In the genomic region with DNA sequence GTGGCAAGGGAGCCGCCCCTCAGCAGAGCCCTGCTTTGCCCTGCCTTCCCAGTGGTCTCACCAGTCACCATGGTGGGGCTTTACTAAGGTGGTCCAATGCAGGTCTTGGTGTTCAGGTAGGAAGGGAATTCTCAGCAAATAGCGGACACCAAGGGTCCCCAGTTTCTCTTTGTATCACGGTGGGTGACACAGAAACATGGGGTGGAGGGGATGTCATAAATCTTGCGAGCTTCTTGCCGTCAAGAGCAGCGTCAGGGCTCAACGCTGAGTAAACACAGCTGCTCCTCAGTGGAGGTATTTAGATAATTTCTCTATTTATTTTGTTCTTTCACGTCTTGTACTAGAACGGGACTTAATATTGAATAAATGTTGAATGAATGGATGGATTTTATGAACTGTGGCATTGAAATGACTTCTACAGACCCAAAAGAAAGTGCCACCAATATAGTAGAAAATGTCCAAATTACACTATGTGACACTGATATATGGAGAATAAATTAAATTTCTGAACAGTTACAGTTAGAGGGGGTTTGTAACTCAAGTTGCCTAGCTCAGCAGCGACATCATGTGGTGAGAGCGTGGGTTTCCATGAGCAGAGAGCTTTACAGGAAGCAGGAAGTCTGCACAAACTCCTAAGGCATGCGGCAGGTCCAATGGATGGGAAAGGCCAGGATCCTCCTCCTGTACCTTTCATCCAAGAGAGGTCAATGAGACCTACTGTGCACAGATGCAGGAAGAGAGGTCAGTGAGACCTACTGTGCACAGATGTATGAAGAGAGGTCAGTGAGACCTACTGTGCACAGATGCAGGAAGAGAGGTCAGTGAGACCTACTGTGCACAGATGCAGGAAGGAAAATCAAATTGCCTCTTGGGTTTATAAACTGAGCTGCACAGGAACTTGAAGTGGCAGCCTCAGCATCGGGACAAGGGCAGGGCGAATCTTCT, we compare ENCODE assay signal across 9 mouse cellular contexts. TPM values are rescaled to one million over a fixed set of nuclear protein-coding genes. Genes with fewer than 3 reads are reported as not detected.
DNase-seq lines count a peak whose midpoint lies in the region; ATAC-seq and TF ChIP-seq lines count a peak whose summit lies in the region.
"Had no signal": no experiment of that assay in that cellular context is flagged by ENCODE, and none has a peak within 500 bp of the region (broad histone marks: within the 10 kb centered on the region; RNA-seq: fewer than 3 reads in every experiment).

No protein-coding gene starts in this region.

- no peak overlapping the region for H3K4me3 ChIP-seq in ES-E14 (ENCODE audit: insufficient read depth in 1 of 2, low read depth in 1 of 2, low read length in 2 of 2, poor library complexity in 1 of 2, severe bottlenecking in 1 of 2)
- no peak overlapping the region for H3K4me3 ChIP-seq in forebrain, embryonic 16.5 days (replicated peaks; ENCODE audit: low read length)
- H3K4me3 ChIP-seq in hindbrain, embryonic 11.5 days (ENCODE audit: low read depth, low read length): no peak overlapping the region
- H3K4me3 ChIP-seq: heart, embryonic 13.5 days had no signal

- no peaks in the 10 kb centered on the region for H3K4me1 ChIP-seq in ES-E14 (ENCODE audit: control insufficient read depth in 2 of 2, insufficient read depth in 2 of 2, low read length in 2 of 2, poor library complexity in 1 of 2)
- H3K4me1 ChIP-seq in forebrain, embryonic 16.5 days (replicated peaks; ENCODE audit: control insufficient read depth, insufficient read depth, low read length): peaks cover 9% of the 10 kb centered on the region
- H3K4me1 ChIP-seq in hindbrain, embryonic 11.5 days (replicated peaks; ENCODE audit: control insufficient read depth, insufficient read depth, low read length): no peaks in the 10 kb centered on the region

- H3K4me2 ChIP-seq in forebrain, embryonic 16.5 days (ENCODE audit: low read length): no peak overlapping the region
- no peak overlapping the region for H3K4me2 ChIP-seq in hindbrain, embryonic 11.5 days (replicated peaks; ENCODE audit: low read depth, low read length)
- H3K4me2 ChIP-seq: heart, embryonic 13.5 days had no signal

- peak; percentile 78 for DNase-seq in ES-E14 (ENCODE audit: low read depth, low spot score)
- DNase-seq in c-Kit-positive CD71-positive TER-119-negative erythroid progenitor cells, embryonic 14.5 days (ENCODE audit: low read depth): peak; percentile 59
- DNase-seq in hindbrain, embryonic 11.5 days (ENCODE audit: low spot score): peak; percentile 91
- peak; percentile 54 to 81 for DNase-seq in layer of hippocampus, adult 8-10 months (ENCODE audit: low spot score in 2 of 2)
- DNase-seq in lung, postnatal 14 days: peak; percentile 89
- peak; percentile 92 for DNase-seq in retina, embryonic 14.5 days (ENCODE audit: low spot score)
- DNase-seq in urinary bladder, adult 18-20 months (ENCODE audit: low spot score in 2 of 2): peak; percentile 51 to 56

- no peaks in the 10 kb centered on the region for H3K27me3 ChIP-seq in forebrain, embryonic 16.5 days (replicated peaks; ENCODE audit: control insufficient read depth, insufficient read depth, low read length)
- H3K27me3 ChIP-seq in hindbrain, embryonic 11.5 days (ENCODE audit: control insufficient read depth, insufficient read depth, low read length): no peaks in the 10 kb centered on the region
- H3K27me3 ChIP-seq: heart, embryonic 13.5 days had no signal

- peak; percentile 88 for ATAC-seq in forebrain, embryonic 16.5 days
- peak; percentile 53; the same call in 1 of the 2 replicates for ATAC-seq in hindbrain, embryonic 11.5 days (ENCODE audit: low FRiP score)

- no peak overlapping the region for H3K27ac ChIP-seq in ES-E14 (ENCODE audit: insufficient read depth, low read depth, low read length, poor library complexity, severe bottlenecking)
- no peak overlapping the region for H3K27ac ChIP-seq in forebrain, embryonic 16.5 days (ENCODE audit: low read length)
- H3K27ac ChIP-seq in hindbrain, embryonic 11.5 days (ENCODE audit: low read depth, low read length): no peak overlapping the region
- H3K27ac ChIP-seq: heart, embryonic 13.5 days had no signal

- in situ Hi-C loops in ES-E14 (cut with MboI; ENCODE audit: low sequenced_read_pairs in 2 of 2, unreplicated experiment in 2 of 2): no loop called here

- no peak overlapping the region for H3K9ac ChIP-seq in ES-E14 (ENCODE audit: insufficient read depth, low read depth, low read length, poor library complexity, severe bottlenecking)
- H3K9ac ChIP-seq in forebrain, embryonic 16.5 days (replicated peaks; ENCODE audit: low read depth, low read length): no peak overlapping the region
- H3K9ac ChIP-seq in hindbrain, embryonic 11.5 days (ENCODE audit: low read depth, low read length): no peak overlapping the region
- H3K9ac ChIP-seq: heart, embryonic 13.5 days had no signal

- peaks cover 4% of the 10 kb centered on the region; the same call in 1 of the 2 replicates for H3K36me3 ChIP-seq in ES-E14 (ENCODE audit: control insufficient read depth, insufficient read depth, low read length, poor library complexity, severe bottlenecking)
- no peaks in the 10 kb centered on the region for H3K36me3 ChIP-seq in forebrain, embryonic 16.5 days (ENCODE audit: control insufficient read depth, insufficient read depth)
- no peaks in the 10 kb centered on the region for H3K36me3 ChIP-seq in hindbrain, embryonic 11.5 days (ENCODE audit: control insufficient read depth, insufficient read depth, low read length)

- H3K9me3 ChIP-seq in ES-E14 (ENCODE audit: control insufficient read depth, insufficient read depth, low read depth, low read length): no peaks in the 10 kb centered on the region
- H3K9me3 ChIP-seq in forebrain, embryonic 16.5 days (ENCODE audit: control insufficient read depth, low read length): no peaks in the 10 kb centered on the region
- no peaks in the 10 kb centered on the region for H3K9me3 ChIP-seq in hindbrain, embryonic 11.5 days (ENCODE audit: control insufficient read depth, low read length)
- H3K9me3 ChIP-seq: heart, embryonic 13.5 days had no signal

- 67% methylated on average over 14 of the region's 14 CpGs for WGBS in forebrain, embryonic 16.5 days
- 65% methylated on average over 14 of the region's 14 CpGs for WGBS in hindbrain, embryonic 11.5 days

TF ChIP-seq in ES-E14, 5 proteins besides CTCF, POLR2A, EP300 and RAD21:
- TF ChIP-seq ZC3H11A (IDR thresholded peaks at IDR 0.05; ENCODE audit: borderline replicate concordance, low read depth, low read length): peak; percentile 76
- no peak for TF ChIP-seq CHD2 (IDR thresholded peaks at IDR 0.05; ENCODE audit: low read depth, low read length)

RNA-seq across cellular contexts. Expression of gene Hlcs, which starts 54.7 kb away (rescaled TPM):
- total RNA-seq in ES-E14 (2012; rRNA removed): 5.2 and 10.1 TPM in 2 replicates
- polyA plus RNA-seq in forebrain, embryonic 16.5 days (2015; fragmentation: Nextera tagmentation; extraction: Ambion mirVana): 6.6 and 8.0 TPM in 2 replicates
- 8.9 TPM in 2 replicates for polyA plus RNA-seq in hindbrain, embryonic 11.5 days (2014; fragmentation: Nextera tagmentation; extraction: Ambion mirVana)
- 10 to 100 TPM; 14.0 to 16.5 (median 15.7) TPM for total RNA-seq in layer of hippocampus, adult 8-10 months (2022)
